Mouse (Mus musculus) midbrain, postnatal 0 days (tissue): Measurements from ENCODE around the gene Kcnip3. TPM values are rescaled to one million over a fixed set of nuclear protein-coding genes. Genes with fewer than 3 reads are reported as not detected.

ENCODE experiments used
- ATAC-seq: fragments of 200-750 bp; cut with Nextera tagmentation; 2 replicates; pipeline ENCODE4 v1.8.0; 2017; ENCODE audit warnings: moderate number of reproducible peaks, mild to moderate bottlenecking, moderate TSS enrichment, moderate library complexity; ENCODE audit not compliant: low FRiP score
- DNase-seq: peaks from one replicate; pipeline ENCODE4 v3.0.0-alpha.2; 2015; ENCODE audit warnings: low spot score
- H3K27ac ChIP-seq: fragments of 300-500 bp; sonication (generic); 2 replicates; pipeline ENCODE4 v1.5.1; 2014; ENCODE audit warnings: low read depth, mild to moderate bottlenecking, low read length, mixed read lengths
- H3K27me3 ChIP-seq: fragments of 300-500 bp; sonication (generic); 2 replicates; pipeline ENCODE4 v1.6.1; 2014; ENCODE audit warnings: low read length, control low read depth, mixed read lengths; ENCODE audit not compliant: insufficient read depth
- H3K36me3 ChIP-seq: fragments of 300-500 bp; sonication (generic); 2 replicates; pipeline ENCODE4 v1.6.1; 2014; ENCODE audit warnings: low read length, control low read depth, mixed read lengths; ENCODE audit not compliant: insufficient read depth
- H3K4me1 ChIP-seq: fragments of 300-500 bp; sonication (generic); 2 replicates; pipeline ENCODE4 v1.6.1; 2014; ENCODE audit warnings: mild to moderate bottlenecking, control low read depth, antibody characterized with exemption, low read length, mixed read lengths; ENCODE audit not compliant: insufficient read depth
- H3K4me2 ChIP-seq: fragments of 300-500 bp; sonication (generic); 2 replicates; pipeline ENCODE4 v1.6.1; 2014; ENCODE audit warnings: low read depth, mild to moderate bottlenecking, low read length, mixed read lengths; ENCODE audit not compliant: poor library complexity, severe bottlenecking
- H3K4me3 ChIP-seq: fragments of 300-500 bp; sonication (generic); 2 replicates; pipeline ENCODE4 v1.5.1; 2014; ENCODE audit warnings: low read depth, mild to moderate bottlenecking, low read length, moderate library complexity
- H3K9ac ChIP-seq: fragments of 300-500 bp; sonication (generic); replicated peaks from 2 replicates; pipeline ENCODE4 v1.6.1; 2014; ENCODE audit warnings: mild to moderate bottlenecking, low read length, moderate library complexity, mixed read lengths; ENCODE audit not compliant: poor library complexity, severe bottlenecking
- H3K9me3 ChIP-seq: fragments of 300-500 bp; sonication (generic); 2 replicates; pipeline ENCODE4 v1.6.1; 2016; ENCODE audit warnings: low read length, control low read depth
- CTCF ChIP-seq: IDR thresholded peaks from 2 replicates; pipeline ENCODE4 v1.5.1; 2016; ENCODE audit warnings: antibody characterized with exemption, mild to moderate bottlenecking
- WGBS: fragments of 180-500 bp; shearing (Covaris S2); extraction: QIAGEN DNeasy Blood & Tissue Kit; methylation state at CpG from one replicate; pipeline ENCODE4 v1.1.7; 2014; 5-methylcytosine and 5-hydroxymethylcytosine counted together
- polyA plus RNA-seq: library from polyadenylated mRNA; unstranded; fragments of >200 nt; fragmentation: Nextera tagmentation; extraction: Ambion mirVana; gene quantifications from 2 replicates; pipeline ENCODE4 v1.2.1, GENCODE M21; 2015
- total RNA-seq: library from RNA; depleted of rRNA; stranded (reverse); fragments of >200 nt; gene quantifications from 2 replicates; pipeline ENCODE4 v1.2.3, GENCODE M21; 2014

Kcnip3 gene
- total and polyA plus RNA-seq, 2 experiments from 2014 or later = 14.2 to 33.2 TPM

DNA sequence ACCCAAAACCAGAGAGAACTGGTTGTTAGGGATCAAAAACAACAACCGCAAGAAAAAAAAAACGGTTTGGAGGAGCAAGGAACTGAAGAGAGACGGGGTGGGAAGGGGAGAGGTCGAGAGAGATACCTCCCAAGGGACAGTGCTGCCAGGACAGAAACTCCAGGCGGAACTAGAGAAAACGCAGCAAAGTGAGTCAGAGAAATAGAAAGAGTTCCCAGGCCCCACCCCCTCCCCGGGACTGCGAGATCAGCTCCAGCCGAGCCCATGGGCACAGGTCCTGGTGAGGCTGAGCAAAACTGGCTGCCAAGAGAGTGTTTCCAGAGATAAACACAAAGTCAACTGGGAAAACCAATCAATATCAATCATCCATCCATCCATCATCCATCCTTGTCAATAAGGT lies 60.5 kb downstream of the Kcnip3 start:
- Histone ChIP-seq H3K4me3 (no peak overlapping the region), H3K4me1 (no peaks in the 10 kb centered on the region), H3K9me3 (no peaks in the 10 kb centered on the region), H3K27ac (no peak overlapping the region), H3K36me3 (peaks cover 5% of the 10 kb centered on the region; the same call in 1 of the 2 replicates), H3K9ac (no peak overlapping the region), H3K27me3 (no peaks in the 10 kb centered on the region), H3K4me2 (no peak overlapping the region)
- 60% methylated on average over 9 of the region's 9 CpGs for WGBS
- ATAC-seq (no peak), DNase-seq (no peak)
- TF ChIP-seq CTCF = no peak

- no peak overlapping the region for H3K4me3 ChIP-seq
- no peaks in the 10 kb centered on the region for H3K4me1 ChIP-seq
- H3K4me2 ChIP-seq = no peak overlapping the region
- H3K36me3 ChIP-seq = 0 out of 2 replicates have a peak, but pooled peaks cover 5% of the 10 kb centered on the region
- 85% methylated on average over 2 of the region's 2 CpGs for WGBS
- H3K27me3 ChIP-seq = no peaks in the 10 kb centered on the region
- H3K9me3 ChIP-seq = no peaks in the 10 kb centered on the region
- DNase-seq = no peak
- TF ChIP-seq CTCF = no peak
- H3K27ac ChIP-seq = no peak overlapping the region
- H3K9ac ChIP-seq = no peak overlapping the region
- ATAC-seq = no peak
These were observed 62.6 kb downstream of the Kcnip3 start for GRCm38 (mm10) chr2:127459341-127459740.

DNA sequence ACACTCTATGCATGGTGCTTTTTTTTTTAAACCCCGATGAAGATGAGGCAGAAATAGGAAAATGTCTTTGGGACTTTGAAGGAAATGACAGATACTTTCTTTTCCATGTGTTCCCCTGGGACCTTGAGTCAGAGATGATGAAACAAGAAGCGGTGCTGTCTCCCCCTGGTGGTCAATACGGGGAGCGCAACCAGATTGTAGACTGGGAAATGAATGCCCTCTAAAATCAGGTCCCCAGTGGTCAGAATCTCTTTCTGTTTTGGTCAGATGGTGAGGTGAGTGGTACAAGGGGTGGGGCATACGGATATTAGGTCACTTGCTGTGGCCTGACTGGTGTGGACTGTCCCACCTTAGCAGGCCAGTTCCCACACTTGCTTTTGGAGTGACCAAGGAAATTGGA lies 68.1 kb downstream of the Kcnip3 start:
- DNase-seq (peak; percentile 80), ATAC-seq (no peak)
- H3K4me1 ChIP-seq = no peaks in the 10 kb centered on the region
- peak; percentile 94 for TF ChIP-seq CTCF
- 5% methylated on average over 5 of the region's 5 CpGs for WGBS
- 0 out of 2 replicates have a peak, but pooled peaks cover 3% of the 10 kb centered on the region for H3K36me3 ChIP-seq
- no peak overlapping the region for H3K4me3 ChIP-seq
- H3K4me2 ChIP-seq = no peak overlapping the region
- no peaks in the 10 kb centered on the region for H3K9me3 ChIP-seq
- no peak overlapping the region for H3K9ac ChIP-seq
- H3K27ac ChIP-seq = no peak overlapping the region
- 0 out of 2 replicates have a peak, but pooled peaks cover 3% of the 10 kb centered on the region for H3K27me3 ChIP-seq

DNA sequence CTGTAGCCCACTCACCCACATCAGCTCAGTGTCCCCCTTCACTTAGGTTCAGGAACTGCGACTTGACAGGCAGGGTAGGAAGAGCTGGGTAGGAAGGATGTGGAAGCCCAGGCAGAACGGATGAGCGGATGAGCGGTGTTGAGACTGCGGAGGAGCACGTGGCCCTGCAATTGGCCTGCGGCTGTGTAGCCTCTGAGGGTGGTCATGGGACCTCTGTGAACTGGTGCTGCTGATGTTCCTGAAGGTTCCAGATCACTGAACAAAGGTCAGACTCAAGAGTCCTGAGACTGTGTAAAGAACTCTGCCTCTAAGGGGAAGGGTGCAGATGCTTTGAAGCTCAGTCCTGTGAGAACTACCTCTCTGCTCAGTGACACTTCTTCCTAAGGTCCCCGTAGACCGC lies 68.8 kb downstream of the Kcnip3 start:
- 0 out of 2 replicates have a peak, but pooled peaks cover 3% of the 10 kb centered on the region for H3K36me3 ChIP-seq
- no peak overlapping the region for H3K27ac ChIP-seq
- no peak overlapping the region for H3K4me2 ChIP-seq
- H3K4me1 ChIP-seq = no peaks in the 10 kb centered on the region
- TF ChIP-seq CTCF = peak; percentile 22; the same call in 1 of the 2 replicates
- no peaks in the 10 kb centered on the region for H3K9me3 ChIP-seq
- DNase-seq (no peak), ATAC-seq (no peak; the same call in 1 of the 2 replicates)
- no peak overlapping the region for H3K9ac ChIP-seq
- H3K27me3 ChIP-seq = 0 out of 2 replicates have a peak, but pooled peaks cover 3% of the 10 kb centered on the region
- WGBS = 79% methylated on average over 9 of the region's 9 CpGs
- H3K4me3 ChIP-seq = no peak overlapping the region

- DNase-seq (no peak), ATAC-seq (no peak)
- Histone ChIP-seq H3K27me3 (0 out of 2 replicates have a peak, but pooled peaks cover 7% of the 10 kb centered on the region), H3K36me3 (no peaks in the 10 kb centered on the region), H3K9ac (no peak overlapping the region), H3K9me3 (no peaks in the 10 kb centered on the region), H3K4me1 (no peaks in the 10 kb centered on the region), H3K4me2 (no peak overlapping the region), H3K27ac (no peak overlapping the region), H3K4me3 (no peak overlapping the region)
- 57% methylated on average over 6 of the region's 6 CpGs for WGBS
- no peak for TF ChIP-seq CTCF
These were observed 70.1 kb downstream of the Kcnip3 start for GRCm38 (mm10) chr2:127451748-127452147.

GRCm38 (mm10) chr2:127449691-127450090 lies 72.2 kb downstream of the Kcnip3 start:
- Histone ChIP-seq H3K36me3 (no peaks in the 10 kb centered on the region), H3K4me3 (no peak overlapping the region), H3K4me2 (no peak overlapping the region), H3K27ac (no peak overlapping the region), H3K27me3 (0 out of 2 replicates have a peak, but pooled peaks cover 7% of the 10 kb centered on the region), H3K9ac (no peak overlapping the region), H3K9me3 (no peaks in the 10 kb centered on the region), H3K4me1 (no peaks in the 10 kb centered on the region)
- ATAC-seq = no peak
- DNase-seq = no peak
- no peak for TF ChIP-seq CTCF
- 55% methylated on average over 7 of the region's 7 CpGs for WGBS
